Mouse (Mus musculus) cortical plate, adult 2 months (tissue): Measurements from ENCODE around the gene Ttll3.

Source experiments
- CTCF ChIP-seq: fragments of 200-500 bp; IDR thresholded peaks from 2 replicates; pipeline ENCODE4 v1.5.1; 2011; ENCODE audit warnings: mild to moderate bottlenecking, control low read depth, low read length; ENCODE audit not compliant: insufficient read depth; ENCODE audit errors: extremely low read depth
- POLR2A ChIP-seq: fragments of 200-500 bp; IDR thresholded peaks from 2 replicates; pipeline ENCODE4 v1.6.1; 2011; ENCODE audit warnings: mild to moderate bottlenecking, low read length, control low read depth; ENCODE audit not compliant: insufficient read depth; ENCODE audit errors: extremely low read depth

DNA sequence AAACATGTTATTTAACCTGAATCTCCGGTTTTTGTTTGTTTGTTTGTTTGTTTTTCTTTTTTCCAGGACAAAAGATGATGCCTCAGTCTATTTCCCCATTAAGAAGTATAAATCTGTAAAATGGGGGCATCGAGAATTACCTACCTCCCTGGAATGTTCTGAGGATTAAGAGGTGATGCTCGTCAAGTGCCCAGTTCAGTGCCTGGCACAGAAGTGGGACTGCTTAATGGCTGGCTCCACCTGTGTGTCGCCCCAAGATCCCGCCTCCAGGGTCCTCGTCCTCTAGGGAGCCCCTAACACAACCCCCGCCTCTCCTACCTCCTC lies 11.9 kb upstream of the Ttll3 start:
- TF ChIP-seq POLR2A (no peak), CTCF (no peak)
